Mouse (Mus musculus) spleen, embryonic (tissue): Measurements from ENCODE around the gene Cd96.
"Not testable (repeated sequence)": the region's sequence is repeated elsewhere in the genome, so short reads cannot be mapped to it uniquely, and the experiment has no call there.

Experiments used
- CTCF ChIA-PET: fragments of 350-600 bp; sonication (Branson Sonifier 250); formaldehyde crosslinking; loops from one replicate; lab custom pipeline; 2022; lab: Charles Lee

The Cd96 gene

GRCm38 (mm10) chr16:46120020-46120419 lies at the start of gene Cd96:
Gene Cd96, minus strand, starts transcription at chr16:46120251.
- CTCF ChIA-PET: no interaction called here

- CTCF ChIA-PET: no interaction called here
Measured at GRCm38 (mm10) chr16:46166971-46167370, 46.9 kb upstream of the Cd96 start.

GRCm38 (mm10) chr16:46165305-46165704 lies 45.3 kb upstream of the Cd96 start:
- CTCF ChIA-PET: no interaction called here

DNA sequence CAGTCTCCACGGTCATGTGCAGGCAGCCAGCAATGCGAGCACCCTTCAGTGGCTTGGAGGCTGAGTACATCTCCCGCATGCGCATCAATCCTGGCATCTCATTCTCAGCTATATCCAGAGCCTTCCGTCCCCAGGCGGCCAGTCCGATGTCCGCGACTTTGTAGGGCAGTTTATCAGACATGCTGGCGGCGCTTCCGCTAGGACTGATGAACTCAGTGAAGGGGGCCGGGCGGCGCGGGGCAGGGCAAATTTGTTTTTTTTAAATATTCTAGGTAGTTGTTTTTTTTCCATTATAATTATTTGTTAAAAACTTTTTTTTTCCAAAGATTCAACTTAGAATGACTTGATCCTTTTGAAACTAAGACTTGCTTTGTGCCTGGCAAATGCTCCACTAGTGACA lies 34.8 kb upstream of the Cd96 start, which contains the start of gene Gm4737:
Gene Gm4737 (minus strand): TSS at position 246 of the 400 bp plus-strand sequence.
- CTCF ChIA-PET: not testable (repeated sequence)

- CTCF ChIA-PET: no interaction called here
Measured at GRCm38 (mm10) chr16:46151141-46151540, 31.1 kb upstream of the Cd96 start.

- CTCF ChIA-PET: no interaction called here
Measured at GRCm38 (mm10) chr16:46148661-46149341, 28.8 kb upstream of the Cd96 start.

DNA sequence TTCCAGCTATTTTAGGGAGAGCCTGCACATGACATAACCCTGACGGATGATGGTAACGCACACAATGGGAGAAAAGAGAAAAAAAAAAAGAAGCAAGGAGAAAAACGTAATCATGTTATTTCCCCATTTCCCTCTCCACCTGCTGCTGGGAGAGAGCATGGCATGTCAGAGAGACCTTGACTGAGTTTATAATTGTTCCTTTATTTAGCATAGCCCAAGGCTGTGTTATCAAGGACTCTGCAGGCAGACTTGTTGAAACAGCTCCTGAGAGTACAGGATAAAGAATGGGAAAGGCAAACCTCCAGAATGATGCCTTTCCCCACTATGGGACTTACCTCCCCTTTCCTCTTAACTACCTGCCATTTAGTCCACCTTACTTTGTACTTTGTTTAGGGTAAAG lies 26.9 kb upstream of the Cd96 start:
- CTCF ChIA-PET: no interaction called here

DNA sequence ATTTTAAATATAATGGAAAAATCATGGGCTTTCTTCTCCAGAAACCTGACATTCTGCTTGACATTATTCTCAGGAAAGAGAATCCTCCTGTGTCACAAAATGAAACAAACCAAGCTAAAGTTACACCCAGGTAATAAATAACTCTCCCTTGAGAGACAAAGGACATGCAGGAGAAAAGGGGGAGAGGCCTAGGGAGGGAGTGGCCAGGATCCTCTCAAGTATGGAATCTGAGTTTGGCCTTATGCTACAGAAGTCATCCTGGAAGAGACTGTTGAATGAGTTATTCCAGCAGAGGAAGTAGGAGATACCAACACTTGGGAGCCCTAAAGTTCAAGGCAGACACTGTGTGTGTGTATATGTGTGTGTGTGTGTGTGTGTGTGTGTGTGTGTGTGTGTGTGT lies 2.2 kb upstream of the Cd96 start:
- CTCF ChIA-PET: no interaction called here

DNA sequence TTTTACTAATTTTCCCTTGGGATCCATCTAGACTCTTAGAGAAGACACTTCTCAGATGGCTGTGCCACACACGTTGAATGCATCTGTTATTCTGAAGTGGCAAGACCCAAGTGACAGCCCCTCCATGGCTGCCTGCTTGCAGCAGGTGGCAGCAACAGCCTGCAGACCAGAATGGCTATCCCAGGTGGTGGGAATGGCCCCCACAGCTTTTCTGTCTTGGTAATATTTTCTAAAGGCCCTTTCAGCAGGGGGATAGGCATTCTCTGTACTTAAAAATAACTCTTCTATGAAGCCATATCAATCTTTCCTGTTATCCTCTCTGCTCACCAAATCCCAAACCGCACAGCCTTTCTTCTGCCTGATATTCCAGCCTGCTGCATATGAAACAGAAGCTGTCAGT lies 1.4 kb upstream of the Cd96 start:
- CTCF ChIA-PET: no interaction called here

GRCm38 (mm10) chr16:46120607-46121006 lies 556 bp upstream of the Cd96 start:
- CTCF ChIA-PET: no interaction called here

GRCm38 (mm10) chr16:46117645-46118044 lies 2.4 kb downstream of the Cd96 start:
- CTCF ChIA-PET: no interaction called here

GRCm38 (mm10) chr16:46114727-46115126 lies 5.3 kb downstream of the Cd96 start:
- CTCF ChIA-PET: no interaction called here

- CTCF ChIA-PET: no interaction called here
Measured at GRCm38 (mm10) chr16:46109536-46109935, 10.5 kb downstream of the Cd96 start.

- CTCF ChIA-PET: no interaction called here
Measured at GRCm38 (mm10) chr16:46107431-46107830, 12.6 kb downstream of the Cd96 start.

DNA sequence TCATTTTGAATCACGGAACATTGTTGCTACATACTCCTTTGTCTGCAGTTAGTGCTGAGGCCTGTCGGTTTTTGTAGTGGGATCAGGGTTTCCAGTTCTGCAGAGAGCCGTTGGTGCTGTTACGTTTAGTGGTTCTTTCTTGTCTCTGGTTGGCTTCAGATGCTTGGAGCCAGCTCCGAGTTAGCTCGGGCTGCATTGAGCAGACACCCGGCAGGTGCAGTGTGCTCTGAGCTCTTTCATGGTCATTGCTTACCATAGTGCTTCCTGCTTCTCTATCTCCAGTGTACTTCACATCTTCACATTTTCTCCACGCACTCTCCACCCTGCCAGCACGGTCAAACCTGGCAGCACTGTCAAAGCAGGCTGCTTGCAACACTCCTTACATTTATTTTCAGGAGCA lies 15.6 kb downstream of the Cd96 start:
- CTCF ChIA-PET: no interaction called here

GRCm38 (mm10) chr16:46101748-46102147 lies 18.3 kb downstream of the Cd96 start:
- CTCF ChIA-PET: no interaction called here

GRCm38 (mm10) chr16:46100286-46100685 lies 19.8 kb downstream of the Cd96 start:
- CTCF ChIA-PET: no interaction called here

- CTCF ChIA-PET: no interaction called here
Measured at GRCm38 (mm10) chr16:46097421-46097820, 22.6 kb downstream of the Cd96 start.

GRCm38 (mm10) chr16:46094478-46094877 lies 25.6 kb downstream of the Cd96 start:
- CTCF ChIA-PET: no interaction called here

DNA sequence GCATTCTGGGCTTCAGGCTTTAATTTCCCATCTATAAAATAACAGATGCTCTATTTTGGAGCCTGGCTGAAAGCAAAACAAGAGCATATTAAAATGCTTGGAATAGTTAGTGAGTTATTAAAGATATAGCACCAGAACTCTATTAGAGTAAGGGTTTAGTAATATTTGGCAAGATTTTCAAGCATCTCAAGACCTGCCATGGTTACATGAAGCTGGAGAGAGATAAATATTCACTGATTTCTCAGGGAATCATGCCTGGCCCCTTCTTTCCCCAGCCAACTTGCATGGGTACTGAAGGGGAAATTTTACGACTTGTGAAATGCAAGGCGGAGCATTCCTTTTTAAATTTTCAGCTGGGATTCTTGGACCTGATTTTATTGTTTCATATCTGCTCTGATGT lies 27.1 kb downstream of the Cd96 start:
- CTCF ChIA-PET: no interaction called here

DNA sequence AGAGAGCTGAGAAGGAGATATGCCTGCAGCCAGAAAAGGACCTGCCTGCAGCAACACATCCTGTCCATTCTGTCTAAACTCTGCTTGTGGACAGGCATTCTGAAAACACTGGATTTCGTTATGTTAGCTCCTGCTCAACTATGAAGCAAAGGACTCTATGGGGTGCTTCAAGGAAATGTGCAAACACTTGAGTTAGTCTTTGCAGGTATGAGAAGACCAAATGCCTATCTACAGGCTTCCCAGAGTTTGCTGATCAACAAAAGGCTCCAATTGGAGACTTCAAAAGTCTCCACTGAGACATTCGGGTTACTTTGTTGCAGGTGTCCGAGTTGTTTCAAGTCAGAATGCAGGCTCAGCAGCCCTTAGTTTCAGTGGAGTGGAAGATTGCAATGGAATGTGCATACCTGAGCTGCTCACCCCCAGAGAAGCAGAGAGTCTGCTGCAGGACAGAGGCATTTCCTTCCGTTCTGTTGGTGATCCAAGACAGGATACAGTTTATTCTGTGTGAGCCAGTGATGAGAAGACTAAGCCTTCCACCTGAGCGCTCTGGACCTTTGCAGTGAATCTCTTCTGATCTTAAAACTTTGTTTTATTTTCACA lies 33.1 kb downstream of the Cd96 start:
- CTCF ChIA-PET: no interaction called here

DNA sequence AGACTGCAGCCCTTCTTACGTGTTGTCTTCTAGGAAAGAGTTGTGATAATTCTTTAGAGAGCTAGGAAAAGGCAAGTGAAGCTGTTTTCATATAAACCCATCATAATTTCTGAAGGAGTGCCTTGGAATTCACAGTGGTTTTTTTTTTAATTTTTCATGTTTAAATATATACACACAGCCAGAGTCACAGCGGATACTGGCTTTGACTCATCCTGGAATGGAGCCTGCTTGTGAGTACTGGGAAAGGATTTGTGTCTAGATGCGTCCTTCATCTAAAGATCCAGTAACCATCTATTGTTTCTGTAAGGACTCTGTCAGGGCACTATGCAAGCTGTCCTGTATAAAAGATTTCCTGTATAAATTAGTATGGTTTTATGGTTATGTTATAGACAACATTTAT lies 52.1 kb downstream of the Cd96 start:
- CTCF ChIA-PET: no interaction called here

DNA sequence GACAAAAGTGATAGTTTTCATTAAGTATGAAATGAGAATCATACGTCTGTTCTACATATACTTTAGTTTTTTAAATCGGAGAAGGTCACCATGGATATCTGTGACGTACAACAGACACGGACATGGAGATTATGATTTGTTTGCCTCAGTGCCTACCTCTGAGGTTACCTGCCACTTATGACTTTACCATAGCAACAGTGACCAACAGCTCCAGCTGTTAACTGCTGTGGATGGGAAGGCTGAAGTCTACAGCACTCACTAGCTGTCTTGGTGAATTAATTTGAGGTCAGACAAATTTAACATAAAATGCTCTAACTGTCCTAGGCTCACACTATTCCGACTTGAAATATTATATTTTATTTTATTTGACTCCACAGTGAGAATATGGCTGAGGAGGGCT lies 56.8 kb downstream of the Cd96 start:
- CTCF ChIA-PET: no interaction called here

- CTCF ChIA-PET: no interaction called here
Measured at GRCm38 (mm10) chr16:46046906-46047305, 73.1 kb downstream of the Cd96 start.
